Mouse (Mus musculus) heart, embryonic 10.5 days (tissue): ENCODE measurements around the gene Neurl4. TPM values are rescaled to one million over a fixed set of nuclear protein-coding genes. Genes with fewer than 3 reads are reported as not detected.

Source experiments
- microRNA-seq: library from miRNA; unstranded; fragments of <30 nt; microRNA quantifications from one replicate; pipeline ENCODE4, GENCODE M21; 2017
- polyA plus RNA-seq: library from polyadenylated mRNA; unstranded; fragments of >200 nt; fragmentation: Nextera tagmentation; extraction: Ambion mirVana; gene quantifications from 2 replicates; pipeline ENCODE4 v1.2.1, GENCODE M21; 2016

The Neurl4 gene
- polyA plus RNA-seq, 1 experiment from 2014 or later: 12.7 TPM

Small RNA genes within 50 kb of the gene (microRNA-seq; reads per million reads assigned to microRNA genes)
- not detected for gene Mir6924

Other genes starting within 250 kb of the Neurl4 start
- 0.15 TPM in 1 of 2 replicates, not detected in the other for gene Sox15, start 245.8 kb upstream of the Neurl4 start, polyA plus RNA-seq
- gene Mpdu1, start 238.4 kb upstream of the Neurl4 start, polyA plus RNA-seq: 62.1 and 63.7 TPM in 2 replicates
- gene Cd68, start 234.9 kb upstream of the Neurl4 start, polyA plus RNA-seq: 2.0 and 4.4 TPM in 2 replicates
- 481 and 586 TPM in 2 replicates for gene Eif4a1, start 228.6 kb upstream of the Neurl4 start, polyA plus RNA-seq
- 95.3 and 108 TPM in 2 replicates for gene Senp3, start 219.0 kb upstream of the Neurl4 start, polyA plus RNA-seq
- 0.25 TPM in 1 of 2 replicates, not detected in the other for gene Tnfsf13, start 215.3 kb upstream of the Neurl4 start, polyA plus RNA-seq
- gene Tnfsf12, start 205.2 kb upstream of the Neurl4 start, polyA plus RNA-seq: 3.0 and 4.7 TPM in 2 replicates
- gene Tnfsfm13, start 205.0 kb upstream of the Neurl4 start, polyA plus RNA-seq: 1.8 and 2.2 TPM in 2 replicates
- 24.9 and 29.6 TPM in 2 replicates for gene Polr2a, start 142.4 kb upstream of the Neurl4 start, polyA plus RNA-seq
- 0.16 TPM in 1 of 2 replicates, not detected in the other for gene Slc35g3, start 139.1 kb upstream of the Neurl4 start, polyA plus RNA-seq
- gene Zbtb4, start 135.2 kb upstream of the Neurl4 start, polyA plus RNA-seq: 1.7 and 2.4 TPM in 2 replicates
- 3.9 and 4.9 TPM in 2 replicates for gene Chrnb1, start 105.1 kb upstream of the Neurl4 start, polyA plus RNA-seq
- 0.97 and 1.1 TPM in 2 replicates for gene Fgf11, start 99.2 kb upstream of the Neurl4 start, polyA plus RNA-seq
- gene Tmem102, start 95.4 kb upstream of the Neurl4 start, polyA plus RNA-seq: 1.5 and 1.8 TPM in 2 replicates
- gene Gm39566, start 85.8 kb upstream of the Neurl4 start, polyA plus RNA-seq: not detected in 2 replicates
- gene Spem2, start 82.6 kb upstream of the Neurl4 start, polyA plus RNA-seq: 0.08 TPM in 1 of 2 replicates, not detected in the other
- not detected in 2 replicates for gene Spem1, start 78.9 kb upstream of the Neurl4 start, polyA plus RNA-seq
- 1.3 and 3.7 TPM in 2 replicates for gene Nlgn2, start 63.3 kb upstream of the Neurl4 start, polyA plus RNA-seq
- gene Tmem256, start 62.6 kb upstream of the Neurl4 start, polyA plus RNA-seq: 294 and 327 TPM in 2 replicates
- 72.7 and 74.5 TPM in 2 replicates for gene Plscr3, start 54.7 kb upstream of the Neurl4 start, polyA plus RNA-seq
- gene Tnk1, start 42.3 kb upstream of the Neurl4 start, polyA plus RNA-seq: 0.28 and 1.2 TPM in 2 replicates
- not detected in 2 replicates for gene Tmem95, start 23.1 kb upstream of the Neurl4 start, polyA plus RNA-seq
- 5.0 and 6.2 TPM in 2 replicates for gene Kctd11, start 19.7 kb upstream of the Neurl4 start, polyA plus RNA-seq
- gene Acap1, start 5.5 kb upstream of the Neurl4 start, polyA plus RNA-seq: 10.6 and 16.2 TPM in 2 replicates
- gene 2810408A11Rik, start 85 bp upstream of the Neurl4 start, polyA plus RNA-seq: 5.5 and 8.7 TPM in 2 replicates
- gene Gps2, start 12.8 kb downstream of the Neurl4 start, polyA plus RNA-seq: 55.2 and 69.4 TPM in 2 replicates
- 2,011 and 2,470 TPM in 2 replicates for gene Eif5a, start 20.9 kb downstream of the Neurl4 start, polyA plus RNA-seq
- 1.8 and 2.1 TPM in 2 replicates for gene Ybx2, start 34.7 kb downstream of the Neurl4 start, polyA plus RNA-seq
- 17.8 and 24.1 TPM in 2 replicates for gene Slc2a4, start 47.1 kb downstream of the Neurl4 start, polyA plus RNA-seq
- 4.7 and 22.3 TPM in 2 replicates for gene Cldn7, start 63.7 kb downstream of the Neurl4 start, polyA plus RNA-seq
- gene Ctdnep1, start 80.1 kb downstream of the Neurl4 start, polyA plus RNA-seq: 20.5 and 23.8 TPM in 2 replicates
- gene Elp5, start 81.4 kb downstream of the Neurl4 start, polyA plus RNA-seq: 135 and 147 TPM in 2 replicates
- 365 and 379 TPM in 2 replicates for gene Gabarap, start 90.1 kb downstream of the Neurl4 start, polyA plus RNA-seq
- 51.8 and 73.3 TPM in 2 replicates for gene Phf23, start 94.7 kb downstream of the Neurl4 start, polyA plus RNA-seq
- gene Dvl2, start 99.5 kb downstream of the Neurl4 start, polyA plus RNA-seq: 29.5 and 40.3 TPM in 2 replicates
- gene Acadvl, start 114.3 kb downstream of the Neurl4 start, polyA plus RNA-seq: 79.1 and 102 TPM in 2 replicates
- gene Dlg4, start 115.9 kb downstream of the Neurl4 start, polyA plus RNA-seq: 5.7 and 9.3 TPM in 2 replicates
- gene Asgr1, start 153.0 kb downstream of the Neurl4 start, polyA plus RNA-seq: 0.23 and 0.93 TPM in 2 replicates
- 0.17 and 1.1 TPM in 2 replicates for gene Asgr2, start 191.6 kb downstream of the Neurl4 start, polyA plus RNA-seq
- 0.28 and 0.59 TPM in 2 replicates for gene Mgl2, start 229.3 kb downstream of the Neurl4 start, polyA plus RNA-seq